Mouse (Mus musculus): ENCODE results near the gene Il16.

Gene Il16

DNA sequence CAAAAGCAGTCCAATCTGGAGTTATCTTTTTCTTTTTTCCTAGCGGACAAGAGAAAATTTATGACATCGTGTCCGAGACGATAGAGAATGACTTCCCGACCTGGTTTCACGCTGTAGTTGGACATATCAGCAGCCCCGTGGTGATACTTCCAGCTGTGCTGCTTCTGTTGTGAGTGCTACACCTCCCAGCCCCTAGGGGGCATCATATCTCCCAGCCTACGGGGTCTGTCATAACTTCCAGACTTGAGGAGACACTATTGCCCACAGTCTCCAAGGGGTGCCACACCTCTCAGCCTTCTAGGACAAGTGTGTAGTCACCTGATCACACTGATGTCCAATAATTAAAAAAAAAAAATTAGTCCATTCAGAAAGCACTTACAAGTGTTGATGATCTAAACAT, 129.7 kb downstream of the Il16 start:
- in situ Hi-C loops (cut with MboI, MseI), result no loop called here

DNA sequence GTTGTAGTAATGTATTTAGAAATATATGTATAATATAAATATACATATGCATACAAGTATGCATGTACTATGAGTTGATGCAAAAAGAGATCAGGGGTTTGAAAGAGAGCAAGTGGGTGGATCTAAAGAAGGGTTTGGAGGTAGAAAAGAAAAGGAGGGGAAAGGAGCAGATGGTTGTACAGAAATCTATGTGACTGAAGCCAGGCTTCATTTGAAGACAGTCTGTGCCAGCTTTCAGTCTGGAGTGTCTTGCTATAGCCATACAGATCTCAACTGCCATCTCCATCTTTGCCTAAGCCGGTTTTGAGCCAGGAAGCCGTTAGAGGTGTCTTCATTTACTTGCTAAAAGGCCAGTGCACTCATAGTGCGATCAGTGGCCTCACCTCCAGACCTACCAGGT, 130.3 kb downstream of the Il16 start:
- in situ Hi-C loops (cut with MboI, MseI), result no loop called here

DNA sequence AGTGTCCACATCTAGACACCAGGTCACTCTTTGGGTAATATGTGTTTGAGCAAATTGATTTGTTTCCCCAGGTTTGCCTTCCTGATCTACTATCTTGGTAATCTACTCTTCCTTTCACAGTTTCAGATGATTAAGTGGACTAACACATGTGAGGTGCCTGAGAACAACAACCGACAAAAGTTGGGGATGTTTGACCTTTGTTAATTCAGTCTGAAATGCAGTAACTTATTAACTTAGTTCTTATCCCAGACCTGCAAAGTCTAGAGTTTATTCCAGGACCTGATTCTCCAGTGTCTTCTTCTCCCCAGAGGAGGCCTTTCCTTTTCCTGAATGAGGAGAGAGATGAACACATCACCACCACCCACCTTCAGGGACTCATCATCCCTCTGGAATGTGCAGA, 133.6 kb downstream of the Il16 start:
- in situ Hi-C loops (cut with MboI, MseI), result no loop called here

DNA sequence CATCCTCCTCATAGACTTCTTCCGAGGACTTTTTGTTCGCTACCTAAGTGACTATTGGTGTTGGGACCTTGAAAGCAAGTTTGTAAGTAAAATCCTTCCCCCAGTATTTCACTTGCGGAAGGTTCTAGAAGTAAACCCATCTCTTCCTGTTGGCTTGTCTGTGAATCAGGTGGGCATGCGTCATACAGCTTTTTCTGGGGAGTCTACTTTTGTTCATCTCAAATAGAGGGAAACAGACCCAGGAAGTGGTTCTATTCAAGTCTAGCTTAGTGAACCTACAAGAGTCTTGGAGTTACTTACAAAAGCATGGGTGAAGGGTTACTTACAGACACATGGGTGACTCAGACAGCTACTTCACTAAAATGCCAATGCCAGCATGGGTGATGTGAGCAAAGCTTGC, 135.6 kb downstream of the Il16 start:
- in situ Hi-C loops (cut with MboI, MseI), result no loop called here

DNA sequence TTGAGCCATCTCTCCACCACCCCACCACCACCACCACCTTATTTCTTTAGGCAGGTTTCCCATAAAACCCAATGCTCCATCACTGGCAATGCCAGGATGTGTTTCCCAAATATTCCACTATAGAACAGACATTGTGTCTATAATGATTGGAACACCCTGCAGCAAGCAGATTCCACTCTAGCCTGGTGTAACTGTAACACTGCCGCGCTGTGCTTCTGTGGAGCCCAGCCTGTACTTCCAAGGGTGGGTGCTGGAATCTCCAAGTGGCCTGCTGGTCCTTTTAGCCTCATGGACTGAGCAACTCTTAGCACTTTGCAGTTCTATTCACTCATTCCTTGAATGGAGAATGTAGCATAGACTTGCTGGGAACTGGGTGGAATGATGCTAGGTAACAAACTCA, 138.7 kb downstream of the Il16 start:
- in situ Hi-C loops (cut with MboI, MseI), result no loop called here

DNA sequence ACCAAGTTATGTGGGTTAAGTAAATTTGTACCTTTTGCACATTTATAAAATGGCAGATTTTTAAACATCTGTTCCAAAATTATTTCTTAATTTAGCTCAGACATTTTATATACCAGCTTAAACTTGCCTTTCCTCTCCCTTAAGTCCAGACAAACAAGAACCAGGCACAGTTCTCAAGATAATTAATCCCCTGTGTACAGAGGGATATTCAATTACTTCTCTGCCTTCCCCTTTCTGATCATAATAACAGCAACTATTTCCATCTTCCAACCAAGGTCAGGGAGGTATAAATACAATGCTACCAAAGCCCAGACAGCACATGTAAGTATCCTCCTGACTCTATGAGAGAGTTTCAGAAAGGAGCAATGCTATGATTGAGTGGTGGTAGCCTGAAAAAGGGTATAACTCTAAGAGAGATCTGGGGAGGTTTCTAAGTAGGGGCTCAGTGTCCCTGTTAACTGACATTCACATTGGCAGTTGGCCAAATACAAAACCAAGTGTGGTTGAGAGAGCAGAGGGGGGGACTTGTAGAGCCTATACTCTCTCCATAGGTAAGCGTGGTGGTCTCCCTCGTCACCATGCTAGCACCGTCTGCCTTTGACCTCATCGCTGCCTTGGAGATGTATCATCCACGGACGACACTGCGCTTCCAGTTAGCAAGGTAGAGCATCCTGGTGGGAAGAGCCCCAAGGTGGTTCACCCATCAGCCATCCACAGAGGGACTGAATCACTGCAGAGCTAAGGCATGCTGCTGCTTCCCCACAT, 141.2 kb downstream of the Il16 start:
- in situ Hi-C loops (cut with MboI, MseI), result no loop called here

DNA sequence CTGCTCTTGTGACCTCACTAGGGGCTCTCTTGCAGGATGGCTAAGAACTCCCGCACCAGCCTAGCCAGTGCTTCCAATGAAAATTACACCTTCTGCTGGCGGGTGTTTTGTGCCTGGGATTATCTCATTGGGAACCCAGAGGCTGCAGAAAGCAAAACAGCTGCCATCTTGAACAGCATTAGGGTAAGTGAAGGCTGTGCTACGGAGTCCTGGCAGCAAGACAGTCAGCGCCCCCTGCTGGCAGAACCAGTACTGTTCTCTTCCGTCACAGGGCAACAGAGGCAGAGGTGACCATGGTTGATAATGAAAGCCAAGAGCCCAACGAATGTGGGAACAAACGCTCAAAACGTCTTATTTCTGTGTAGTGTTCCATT, 145.6 kb downstream of the Il16 start:
- in situ Hi-C loops (cut with MboI, MseI), result no loop called here

DNA sequence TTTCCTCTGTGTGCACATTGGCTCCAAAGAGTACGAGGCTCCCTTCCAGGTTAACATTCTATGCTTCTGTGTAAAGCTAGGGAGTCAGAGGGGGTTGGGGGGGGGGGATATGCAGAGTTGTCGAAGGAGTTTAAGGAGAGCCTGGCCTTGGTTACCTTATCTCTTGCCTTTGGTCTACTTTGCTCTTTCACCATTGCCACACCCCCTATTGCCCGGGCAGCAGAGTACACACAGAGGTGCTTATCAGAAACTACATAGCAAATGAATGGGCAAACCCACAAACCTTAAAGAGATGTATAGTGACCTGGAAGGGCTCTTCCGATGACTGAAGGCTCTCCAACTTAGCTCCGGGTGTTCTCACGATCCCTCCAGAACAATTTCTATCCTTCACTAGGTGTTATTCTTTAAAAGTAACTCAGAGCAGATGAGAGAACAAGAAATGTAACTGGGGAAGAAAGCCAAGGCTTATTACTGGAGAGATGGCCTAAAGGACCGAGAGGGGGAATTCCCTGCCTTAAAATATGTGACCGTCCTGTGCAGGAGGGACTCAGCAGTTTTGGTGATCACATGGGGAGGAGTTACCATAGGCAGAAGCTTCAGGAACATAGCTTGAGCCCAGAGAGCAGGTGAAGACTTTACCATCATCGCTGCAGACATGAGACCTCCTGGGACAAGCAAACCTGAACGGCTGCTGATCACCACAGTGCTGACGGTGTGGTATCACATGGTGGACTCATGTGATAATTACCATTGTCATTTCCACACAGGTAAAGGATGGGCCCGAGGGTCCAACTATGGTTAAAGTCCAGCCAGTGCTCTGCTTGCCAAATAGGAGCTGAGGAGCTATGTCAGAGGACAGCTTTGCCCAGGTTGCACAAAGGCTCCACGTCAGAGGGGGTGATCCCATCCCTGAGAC, 146.3 kb downstream of the Il16 start:
- in situ Hi-C loops (cut with MboI, MseI), result no loop called here

DNA sequence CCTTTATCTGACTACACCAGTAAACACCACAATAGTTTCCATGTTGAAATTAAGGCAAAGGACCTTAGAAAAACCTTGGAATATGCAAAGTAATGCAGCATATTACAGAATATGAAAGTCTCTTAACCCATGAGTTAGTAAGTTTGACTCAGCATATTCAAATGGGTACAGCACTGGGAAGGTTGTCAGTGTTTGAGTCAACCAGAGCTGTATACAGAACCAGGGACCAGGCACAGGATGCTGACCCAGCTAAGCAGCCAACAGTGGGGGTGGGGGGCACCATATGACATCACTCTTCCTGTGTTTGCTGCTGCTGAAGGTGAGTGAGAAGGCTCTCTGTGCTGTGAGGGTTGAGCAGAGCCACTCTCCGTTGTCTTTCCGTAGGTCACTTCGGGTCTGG, 148.5 kb downstream of the Il16 start:
- in situ Hi-C loops (cut with MboI, MseI), result no loop called here

DNA sequence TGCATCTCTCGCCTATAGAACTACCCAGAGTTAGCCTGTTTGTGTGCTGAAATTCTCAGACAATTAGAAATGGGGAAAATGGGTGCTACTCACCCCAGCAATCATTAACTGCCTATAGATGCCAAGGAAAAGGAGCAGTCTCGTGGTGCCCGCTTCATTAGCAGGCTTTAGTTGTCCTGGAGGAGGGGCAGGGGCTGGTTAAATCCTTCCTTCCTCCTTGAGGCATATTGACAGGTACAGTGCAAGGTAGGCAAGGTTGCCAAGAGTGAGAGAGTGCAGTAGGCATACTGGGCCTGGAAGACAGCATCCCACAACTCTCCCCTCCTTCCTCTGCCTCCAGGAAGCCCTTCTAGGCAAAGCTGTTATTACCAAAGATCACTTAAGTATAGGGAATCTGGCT, 151.5 kb downstream of the Il16 start:
- in situ Hi-C loops (cut with MboI, MseI), result no loop called here

All from regulatory T cell (primary cell).